Mouse (Mus musculus) embryonic facial prominence, embryonic 13.5 days (tissue): ENCODE results near the gene Cdcp2. TPM values are rescaled to one million over a fixed set of nuclear protein-coding genes. Genes with fewer than 3 reads are reported as not detected.

Source experiments
- ATAC-seq: fragments of 200-750 bp; cut with Nextera tagmentation; 2 replicates; pipeline ENCODE4 v1.8.0; 2017; ENCODE audit warnings: low read depth; ENCODE audit not compliant: insufficient number of reproducible peaks, insufficient read depth, low FRiP score, low TSS enrichment
- H3K27ac ChIP-seq: fragments of 300-500 bp; sonication (generic); 2 replicates; pipeline ENCODE4 v1.5.1; 2015; ENCODE audit warnings: moderate library complexity, mild to moderate bottlenecking, inconsistent platforms
- H3K27me3 ChIP-seq: fragments of 300-500 bp; sonication (generic); 2 replicates; pipeline ENCODE4 v1.6.1; 2015; ENCODE audit warnings: mild to moderate bottlenecking, inconsistent platforms
- H3K36me3 ChIP-seq: fragments of 300-500 bp; sonication (generic); 2 replicates; pipeline ENCODE4 v1.6.1; 2015; ENCODE audit warnings: mild to moderate bottlenecking, inconsistent platforms
- H3K4me1 ChIP-seq: fragments of 300-500 bp; sonication (generic); 2 replicates; pipeline ENCODE4 v1.6.1; 2015; ENCODE audit warnings: inconsistent platforms
- H3K4me2 ChIP-seq: fragments of 300-500 bp; sonication (generic); 2 replicates; pipeline ENCODE4 v1.6.1; 2015; ENCODE audit warnings: moderate library complexity, mild to moderate bottlenecking, inconsistent platforms
- H3K4me3 ChIP-seq: fragments of 300-500 bp; sonication (generic); 2 replicates; pipeline ENCODE4 v1.5.1; 2015; ENCODE audit warnings: mild to moderate bottlenecking, inconsistent platforms
- H3K9ac ChIP-seq: fragments of 300-500 bp; sonication (generic); 2 replicates; pipeline ENCODE4 v1.6.1; 2015; ENCODE audit warnings: mild to moderate bottlenecking, inconsistent platforms
- H3K9me3 ChIP-seq: fragments of 300-500 bp; sonication (generic); 2 replicates; pipeline ENCODE4 v1.6.1; 2016; ENCODE audit warnings: inconsistent platforms
- WGBS: fragments of 180-500 bp; shearing (Covaris S2); methylation state at CpG from one replicate; pipeline ENCODE4 v1.1.7; 2015; ENCODE audit warnings: mixed read lengths; 5-methylcytosine and 5-hydroxymethylcytosine counted together
- polyA plus RNA-seq: library from polyadenylated mRNA; unstranded; fragments of >200 nt; fragmentation: Nextera tagmentation; extraction: Ambion mirVana; gene quantifications from 2 replicates; pipeline ENCODE4 v1.2.1, GENCODE M21; 2015

Gene Cdcp2
- polyA plus RNA-seq, 1 experiment from 2014 or later, result not detected

DNA sequence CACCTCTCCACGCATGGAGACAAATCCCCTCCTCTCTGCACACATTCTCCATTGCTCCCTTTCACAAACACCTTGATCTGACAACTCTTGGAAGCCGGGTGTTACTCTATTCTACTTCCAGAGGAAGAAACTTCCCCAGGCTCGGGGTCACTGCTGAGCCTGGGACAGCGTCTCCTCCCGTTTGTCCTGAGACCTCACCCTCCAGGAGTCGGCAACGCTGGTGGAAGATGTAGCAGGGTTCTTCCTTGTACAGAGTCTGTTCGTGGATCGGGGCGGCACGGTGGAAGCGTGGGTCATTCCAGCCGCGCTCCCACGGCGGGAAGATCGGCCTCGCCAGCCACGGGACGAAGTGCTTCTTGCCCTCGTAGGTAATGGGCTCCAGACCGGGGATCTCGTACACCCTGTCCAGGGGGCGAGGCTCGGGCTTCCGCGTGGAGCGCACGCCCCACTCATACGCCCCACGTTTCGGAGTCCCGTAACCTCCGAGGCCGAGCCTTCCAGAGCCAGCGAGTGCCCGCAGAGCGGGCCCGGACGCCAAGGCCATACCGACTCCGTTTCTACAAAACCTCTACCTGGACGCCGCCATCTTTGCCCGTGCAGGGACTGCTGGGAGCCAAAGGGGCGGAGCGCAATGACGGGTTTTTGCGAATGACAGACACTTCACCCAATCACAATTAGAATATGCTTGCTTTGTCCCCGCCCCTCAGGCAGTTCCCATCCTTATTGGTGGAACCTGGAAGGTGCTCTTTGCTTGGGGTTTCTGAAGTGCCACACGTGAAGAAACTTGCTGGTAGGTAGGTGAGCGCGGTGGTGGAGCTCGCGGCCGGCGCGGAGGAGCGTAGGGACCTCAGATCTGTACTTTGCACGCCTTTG is 30.2 kb upstream of the Cdcp2 start, which contains the start of the genes Mrpl37 and Cyb5rl:
Gene Mrpl37 (minus strand): TSS at position 617 of the 873 bp plus-strand sequence.
Gene Cyb5rl (plus strand): TSS at position 737 of the 873 bp plus-strand sequence.
- Histone ChIP-seq H3K27ac (peak within 1 kb of the TSS; percentile 52; the same call in 1 of the 2 replicates), H3K4me2 (peak within 1 kb of the TSS; percentile 98), H3K27me3 (no peaks in the 10 kb centered on the region), H3K4me1 (peaks cover 18% of the 10 kb centered on the region), H3K9me3 (no peaks in the 10 kb centered on the region), H3K9ac (peak within 1 kb of the TSS; percentile 90), H3K36me3 (peaks cover 36% of the 10 kb centered on the region), H3K4me3 (peak within 1 kb of the TSS; percentile 86)
- under 1% methylated on average over 60 of the region's 60 CpGs for WGBS
- ATAC-seq, result peak; percentile 99

- H3K27ac ChIP-seq, result 0 out of 2 replicates have a peak overlapping the region, but pooled peaks have one; percentile 28
- peaks cover 28% of the 10 kb centered on the region for H3K36me3 ChIP-seq
- ATAC-seq, result 0 out of 2 replicates have a peak, but pooled peaks have one; percentile 2
- H3K4me1 ChIP-seq, result peaks cover 18% of the 10 kb centered on the region
- 4% methylated on average over 33 of the region's 33 CpGs for WGBS
- H3K9me3 ChIP-seq, result no peaks in the 10 kb centered on the region
- H3K4me3 ChIP-seq, result peak overlapping the region; percentile 86
- no peaks in the 10 kb centered on the region for H3K27me3 ChIP-seq
- H3K4me2 ChIP-seq, result peak overlapping the region; percentile 98
- H3K9ac ChIP-seq, result peak overlapping the region; percentile 82
Observed at GRCm38 (mm10) chr4:107067151-107067840, 29.4 kb upstream of the Cdcp2 start.

DNA sequence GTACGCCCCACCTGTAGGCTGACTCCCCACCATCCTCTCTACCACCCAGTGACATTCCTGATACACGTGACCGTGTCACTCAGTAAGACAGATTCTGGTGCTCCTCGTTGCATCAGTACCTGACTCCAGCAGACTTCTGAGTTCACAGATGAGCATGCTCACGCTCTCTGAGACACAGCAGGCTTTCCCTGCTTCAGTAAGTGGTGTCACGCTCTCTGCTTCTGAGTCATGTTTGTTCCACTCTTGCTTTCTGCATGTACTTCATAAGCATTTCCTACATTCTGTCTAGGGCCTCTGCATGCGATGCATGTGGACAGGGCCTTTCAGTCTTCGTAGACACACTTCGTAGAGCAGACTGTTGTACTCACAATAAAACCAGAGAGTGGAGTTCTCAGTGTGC is 24.3 kb upstream of the Cdcp2 start:
- Histone ChIP-seq H3K4me3 (no peak overlapping the region), H3K36me3 (no peaks in the 10 kb centered on the region), H3K4me1 (peaks cover 6% of the 10 kb centered on the region), H3K27ac (no peak overlapping the region), H3K9ac (no peak overlapping the region), H3K27me3 (no peaks in the 10 kb centered on the region), H3K9me3 (no peaks in the 10 kb centered on the region), H3K4me2 (no peak overlapping the region)
- 81% methylated on average over 9 of the region's 9 CpGs for WGBS
- no peak for ATAC-seq

DNA sequence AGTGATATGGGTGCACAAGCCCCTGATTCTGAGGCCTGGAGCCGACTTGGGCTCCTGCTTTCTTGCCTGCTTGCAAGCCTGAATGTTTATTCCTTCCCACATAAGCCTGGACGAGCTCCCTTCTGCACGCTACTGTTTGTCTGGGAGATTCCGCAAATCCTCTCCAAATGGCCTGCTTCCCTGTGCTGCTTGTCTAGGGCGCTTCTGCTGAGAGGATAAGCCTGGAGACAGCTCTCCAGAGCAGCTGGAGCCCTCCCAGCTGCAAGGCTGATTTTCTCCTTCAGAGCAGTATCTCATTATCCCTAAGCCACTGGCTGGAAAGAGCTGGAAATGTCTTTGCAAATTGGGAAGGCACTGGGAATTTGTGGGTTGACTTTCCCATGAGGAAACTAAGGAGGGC is 21.2 kb upstream of the Cdcp2 start:
- ATAC-seq, result no peak
- no peak overlapping the region for H3K27ac ChIP-seq
- H3K4me1 ChIP-seq, result peaks cover 9% of the 10 kb centered on the region; the same call in 1 of the 2 replicates
- H3K4me3 ChIP-seq, result no peak overlapping the region
- H3K36me3 ChIP-seq, result no peaks in the 10 kb centered on the region
- no peak overlapping the region for H3K9ac ChIP-seq
- no peak overlapping the region for H3K4me2 ChIP-seq
- H3K27me3 ChIP-seq, result no peaks in the 10 kb centered on the region
- 66% methylated on average over 5 of the region's 5 CpGs for WGBS
- H3K9me3 ChIP-seq, result no peaks in the 10 kb centered on the region

DNA sequence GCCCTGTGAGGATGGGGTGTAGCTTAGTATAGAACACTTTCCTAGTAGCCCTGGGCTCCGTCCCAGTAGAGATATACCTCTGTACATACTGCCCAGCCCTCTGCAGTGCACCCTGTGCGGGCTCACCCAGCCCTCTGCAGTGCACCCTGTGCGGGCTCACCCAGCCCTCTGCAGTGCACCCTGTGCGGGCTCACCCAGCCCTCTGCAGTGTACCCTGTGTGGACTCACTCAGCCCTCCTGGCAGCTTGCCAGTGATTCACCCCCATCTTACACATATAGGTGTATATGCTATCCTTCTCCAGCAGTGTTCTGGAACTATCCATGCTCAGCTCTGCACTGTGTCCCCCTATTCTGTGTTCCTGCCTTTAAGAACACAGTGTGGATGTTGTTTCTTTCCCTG is 17.8 kb upstream of the Cdcp2 start:
- H3K4me1 ChIP-seq, result peaks cover 11% of the 10 kb centered on the region; the same call in 1 of the 2 replicates
- no peaks in the 10 kb centered on the region for H3K27me3 ChIP-seq
- WGBS, result 86% methylated on average over 4 of the region's 4 CpGs
- no peak overlapping the region for H3K27ac ChIP-seq
- no peak overlapping the region for H3K4me3 ChIP-seq
- no peaks in the 10 kb centered on the region for H3K9me3 ChIP-seq
- no peak overlapping the region for H3K4me2 ChIP-seq
- H3K9ac ChIP-seq, result no peak overlapping the region
- H3K36me3 ChIP-seq, result no peaks in the 10 kb centered on the region
- ATAC-seq, result 0 out of 2 replicates have a peak, but pooled peaks have one; percentile 20

DNA sequence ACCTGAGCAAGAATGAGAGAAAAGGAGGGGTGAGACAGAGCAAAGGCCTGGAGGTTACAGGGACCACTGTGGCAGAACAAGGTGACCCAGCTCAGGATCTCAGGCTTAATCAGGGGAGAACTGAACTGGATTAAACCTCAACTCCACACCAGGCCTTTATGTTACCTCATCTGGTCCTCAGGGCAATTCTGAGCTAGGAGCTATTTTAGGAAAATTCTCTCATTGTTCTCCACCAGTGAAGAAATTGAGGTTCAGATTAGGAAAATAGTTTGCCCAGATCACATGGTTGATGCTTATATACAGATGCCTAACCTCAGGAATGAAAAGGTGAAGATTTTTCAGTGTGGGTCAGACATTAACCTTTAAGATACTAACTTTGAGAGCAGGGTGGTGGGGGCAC is 17.0 kb upstream of the Cdcp2 start:
- Histone ChIP-seq H3K4me2 (no peak overlapping the region), H3K4me3 (no peak overlapping the region), H3K4me1 (peaks cover 17% of the 10 kb centered on the region), H3K9ac (no peak overlapping the region), H3K27ac (no peak overlapping the region), H3K27me3 (no peaks in the 10 kb centered on the region), H3K9me3 (no peaks in the 10 kb centered on the region), H3K36me3 (no peaks in the 10 kb centered on the region)
- ATAC-seq, result no peak

DNA sequence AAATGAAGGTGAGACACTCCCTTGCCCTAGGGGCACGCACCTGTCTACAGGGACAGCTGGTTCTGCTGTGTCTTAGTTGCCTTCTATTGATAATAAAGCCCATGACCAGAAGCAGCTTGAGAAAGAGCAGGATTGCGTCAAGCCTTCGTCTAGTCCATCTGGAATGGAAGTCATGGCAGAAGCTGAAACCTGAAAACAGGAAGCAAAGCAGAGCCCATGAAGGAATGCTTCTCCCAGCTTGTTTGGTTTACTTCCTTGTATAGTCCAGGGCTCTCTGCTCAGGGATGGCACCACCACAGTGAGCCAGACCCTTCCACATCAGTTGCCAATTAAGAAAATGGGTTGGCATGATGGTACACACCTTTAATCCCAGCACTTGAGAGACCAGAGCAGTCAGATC is 14.5 kb upstream of the Cdcp2 start:
- WGBS, result 82% methylated on average over 3 of the region's 3 CpGs
- H3K4me2 ChIP-seq, result no peak overlapping the region
- H3K4me3 ChIP-seq, result no peak overlapping the region
- H3K9ac ChIP-seq, result no peak overlapping the region
- no peaks in the 10 kb centered on the region for H3K36me3 ChIP-seq
- peaks cover 25% of the 10 kb centered on the region for H3K4me1 ChIP-seq
- no peak overlapping the region for H3K27ac ChIP-seq
- H3K9me3 ChIP-seq, result no peaks in the 10 kb centered on the region
- ATAC-seq, result no peak
- H3K27me3 ChIP-seq, result no peaks in the 10 kb centered on the region

- WGBS, result 94% methylated on average over 4 of the region's 4 CpGs
- no peak overlapping the region for H3K9ac ChIP-seq
- no peak for ATAC-seq
- H3K27ac ChIP-seq, result no peak overlapping the region
- no peaks in the 10 kb centered on the region for H3K9me3 ChIP-seq
- H3K27me3 ChIP-seq, result no peaks in the 10 kb centered on the region
- H3K4me1 ChIP-seq, result peaks cover 25% of the 10 kb centered on the region
- H3K36me3 ChIP-seq, result no peaks in the 10 kb centered on the region
- no peak overlapping the region for H3K4me3 ChIP-seq
- no peak overlapping the region for H3K4me2 ChIP-seq
Observed at GRCm38 (mm10) chr4:107083126-107083525, 13.6 kb upstream of the Cdcp2 start.

- Histone ChIP-seq H3K27ac (no peak overlapping the region), H3K4me1 (peaks cover 21% of the 10 kb centered on the region), H3K9me3 (no peaks in the 10 kb centered on the region), H3K27me3 (no peaks in the 10 kb centered on the region), H3K4me2 (no peak overlapping the region), H3K36me3 (no peaks in the 10 kb centered on the region), H3K9ac (no peak overlapping the region), H3K4me3 (no peak overlapping the region)
- 48% methylated on average over 1 of the region's 1 CpGs for WGBS
- no peak for ATAC-seq
Observed at GRCm38 (mm10) chr4:107084343-107084742, 12.3 kb upstream of the Cdcp2 start.

DNA sequence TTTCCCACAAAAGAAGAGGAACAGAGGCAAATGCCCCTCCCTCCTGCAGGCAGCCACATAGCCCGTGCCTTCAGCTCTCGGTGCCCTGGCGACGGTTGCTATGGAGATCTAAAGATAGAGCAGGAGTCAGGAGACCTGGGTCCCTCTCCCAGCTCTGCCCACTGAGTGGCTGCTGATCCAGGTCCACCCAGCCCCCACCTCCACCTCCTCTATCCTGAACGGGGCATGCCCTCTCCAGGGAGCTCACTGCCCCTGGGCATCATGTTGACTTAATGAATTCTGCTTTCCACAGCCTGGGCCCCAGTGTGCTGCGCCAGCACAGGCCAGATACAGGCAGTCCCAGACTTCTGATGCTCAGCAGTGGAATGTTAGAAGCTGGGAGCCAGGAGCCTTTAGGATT is 11.8 kb upstream of the Cdcp2 start:
- Histone ChIP-seq H3K27me3 (no peaks in the 10 kb centered on the region), H3K9me3 (no peaks in the 10 kb centered on the region), H3K9ac (no peak overlapping the region), H3K4me2 (no peak overlapping the region), H3K36me3 (no peaks in the 10 kb centered on the region), H3K4me1 (peaks cover 18% of the 10 kb centered on the region), H3K4me3 (no peak overlapping the region), H3K27ac (no peak overlapping the region)
- peak; percentile 57 for ATAC-seq
- WGBS, result 9% methylated on average over 6 of the region's 6 CpGs

DNA sequence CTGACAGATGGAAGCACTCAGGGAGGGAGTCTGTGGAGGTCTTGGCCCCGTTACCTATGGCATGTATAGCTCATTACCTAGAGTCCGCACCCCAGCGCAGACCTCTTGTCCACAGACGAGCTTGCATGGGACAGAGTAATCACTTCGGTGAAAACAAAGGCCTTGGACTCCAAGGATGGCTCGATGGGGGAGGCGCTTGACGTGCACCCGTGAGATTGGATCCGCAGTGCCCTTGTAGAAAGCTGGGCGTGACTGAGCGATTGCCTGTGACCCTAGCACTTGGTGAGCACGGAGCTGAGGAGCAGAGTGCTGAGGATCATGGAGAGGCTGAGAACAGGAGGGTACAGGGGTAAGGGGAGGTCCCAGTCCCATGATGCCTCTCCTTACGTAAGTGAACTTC is 5.0 kb upstream of the Cdcp2 start:
- Histone ChIP-seq H3K27me3 (no peaks in the 10 kb centered on the region), H3K27ac (no peak overlapping the region), H3K9me3 (no peaks in the 10 kb centered on the region), H3K4me3 (no peak overlapping the region), H3K4me2 (no peak overlapping the region), H3K4me1 (peaks cover 18% of the 10 kb centered on the region), H3K9ac (no peak overlapping the region), H3K36me3 (no peaks in the 10 kb centered on the region)
- ATAC-seq, result no peak
- 80% methylated on average over 14 of the region's 14 CpGs for WGBS
